Mouse (Mus musculus) neural tube, embryonic 11.5 days (tissue): Measurements from ENCODE around the gene Ttc25. TPM values are rescaled to one million over a fixed set of nuclear protein-coding genes. Genes with fewer than 3 reads are reported as not detected.

Experiments
- ATAC-seq: fragments of 200-750 bp; cut with Nextera tagmentation; 2 replicates; pipeline ENCODE4 v1.8.0; 2017; ENCODE audit warnings: moderate number of reproducible peaks, mild to moderate bottlenecking, moderate TSS enrichment, moderate library complexity; ENCODE audit not compliant: insufficient read depth, low FRiP score, low TSS enrichment
- DNase-seq: peaks from one replicate; pipeline ENCODE4 v3.0.0-alpha.2; 2015; ENCODE audit warnings: low spot score
- H3K27ac ChIP-seq: fragments of 300-500 bp; sonication (generic); 2 replicates; pipeline ENCODE4 v1.5.1; 2014; ENCODE audit warnings: low read depth, mild to moderate bottlenecking, low read length
- H3K27me3 ChIP-seq: fragments of 300-500 bp; sonication (generic); 2 replicates; pipeline ENCODE4 v1.6.1; 2014; ENCODE audit warnings: mild to moderate bottlenecking, low read length, mixed read lengths; ENCODE audit not compliant: control insufficient read depth, insufficient read depth
- H3K36me3 ChIP-seq: fragments of 300-500 bp; sonication (generic); 2 replicates; pipeline ENCODE4 v1.6.1; 2014; ENCODE audit warnings: mild to moderate bottlenecking, low read length, moderate library complexity, mixed read lengths; ENCODE audit not compliant: control insufficient read depth, insufficient read depth
- H3K4me1 ChIP-seq: fragments of 300-500 bp; sonication (generic); 2 replicates; pipeline ENCODE4 v1.6.1; 2014; ENCODE audit warnings: low read length, mixed read lengths; ENCODE audit not compliant: control insufficient read depth, insufficient read depth
- H3K4me2 ChIP-seq: fragments of 300-500 bp; sonication (generic); 2 replicates; pipeline ENCODE4 v1.6.1; 2014; ENCODE audit warnings: low read depth, mild to moderate bottlenecking, moderate library complexity
- H3K4me3 ChIP-seq: fragments of 300-500 bp; sonication (generic); 2 replicates; pipeline ENCODE4 v1.5.1; 2014; ENCODE audit warnings: low read depth, low read length
- H3K9ac ChIP-seq: fragments of 300-500 bp; sonication (generic); 2 replicates; pipeline ENCODE4 v1.6.1; 2014; ENCODE audit warnings: mild to moderate bottlenecking, low read length
- H3K9me3 ChIP-seq: fragments of 300-500 bp; sonication (generic); 2 replicates; pipeline ENCODE4 v1.6.1; 2016; ENCODE audit warnings: low read length; ENCODE audit not compliant: control insufficient read depth
- WGBS: fragments of 180-500 bp; shearing (Covaris S2); extraction: QIAGEN DNeasy Blood & Tissue Kit; methylation state at CpG from one replicate; pipeline ENCODE4 v1.1.7; 2014; 5-methylcytosine and 5-hydroxymethylcytosine counted together
- polyA plus RNA-seq: library from polyadenylated mRNA; unstranded; fragments of >200 nt; fragmentation: Nextera tagmentation; extraction: Ambion mirVana; gene quantifications from 2 replicates; pipeline ENCODE4 v1.2.1, GENCODE M21; 2014

Ttc25 gene
- polyA plus RNA-seq, 1 experiment from 2014 or later, result 1.0 TPM

GRCm38 (mm10) chr11:100618761-100619484, 73.5 kb downstream of the Ttc25 start, which contains the start of gene Nkiras2:
TSS of gene Nkiras2 (plus strand) at chr11:100619244.
- Histone ChIP-seq H3K36me3 (no peaks in the 10 kb centered on the region), H3K4me2 (peak within 1 kb of the TSS; percentile 62), H3K9me3 (no peaks in the 10 kb centered on the region), H3K27me3 (no peaks in the 10 kb centered on the region), H3K9ac (peak within 1 kb of the TSS; percentile 94), H3K4me1 (peaks cover 16% of the 10 kb centered on the region), H3K27ac (peak within 1 kb of the TSS; percentile 93), H3K4me3 (peak within 1 kb of the TSS; percentile 99)
- ATAC-seq (peak; percentile 56), DNase-seq (peak; percentile 79)
- under 1% methylated on average over 36 of the region's 36 CpGs for whole genome bisulfite sequencing

GRCm38 (mm10) chr11:100619485-100619975, 74.1 kb downstream of the Ttc25 start:
- H3K4me1 ChIP-seq, result peaks cover 16% of the 10 kb centered on the region
- H3K4me3 ChIP-seq, result peak overlapping the region; percentile 99
- peak overlapping the region; percentile 93 for H3K27ac ChIP-seq
- H3K9ac ChIP-seq, result peak overlapping the region; percentile 94
- no peaks in the 10 kb centered on the region; the same call in 1 of the 2 replicates for H3K36me3 ChIP-seq
- H3K27me3 ChIP-seq, result no peaks in the 10 kb centered on the region
- peak overlapping the region; percentile 62 for H3K4me2 ChIP-seq
- ATAC-seq, result peak; percentile 96
- DNase-seq, result peak; percentile 99
- WGBS, result 1% methylated on average over 39 of the region's 40 CpGs
- no peaks in the 10 kb centered on the region for H3K9me3 ChIP-seq

- Histone ChIP-seq H3K9ac (peak within 1 kb of the TSS; percentile 94), H3K27me3 (no peaks in the 10 kb centered on the region), H3K36me3 (no peaks in the 10 kb centered on the region; the same call in 1 of the 2 replicates), H3K4me2 (peak within 1 kb of the TSS; percentile 62), H3K4me1 (peaks cover 16% of the 10 kb centered on the region), H3K27ac (peak within 1 kb of the TSS; percentile 93), H3K9me3 (no peaks in the 10 kb centered on the region), H3K4me3 (peak within 1 kb of the TSS; percentile 99)
- WGBS, result 4% methylated on average over 11 of the region's 11 CpGs
- no peak for DNase-seq
- peak; percentile 1; the same call in 1 of the 2 replicates for ATAC-seq
Measured at GRCm38 (mm10) chr11:100619982-100620381, 74.6 kb downstream of the Ttc25 start, which contains the start of gene Dnajc7. TSS of gene Dnajc7 (minus strand) at chr11:100620168.

Other genes starting within 250 kb of the Ttc25 start
- gene Eif1, start 225.7 kb upstream of the Ttc25 start, polyA plus RNA-seq, result 1,679 and 1,757 TPM in 2 replicates
- gene Gast, start 211.2 kb upstream of the Ttc25 start, polyA plus RNA-seq, result not detected in 2 replicates
- gene Hap1, start 189.5 kb upstream of the Ttc25 start, polyA plus RNA-seq, result 10.4 and 10.6 TPM in 2 replicates
- gene Jup, start 147.8 kb upstream of the Ttc25 start, polyA plus RNA-seq, result 43.8 and 48.8 TPM in 2 replicates
- gene P3h4, start 130.8 kb upstream of the Ttc25 start, polyA plus RNA-seq, result 23.7 and 26.0 TPM in 2 replicates
- gene Fkbp10, start 129.9 kb upstream of the Ttc25 start, polyA plus RNA-seq, result 47.7 and 49.4 TPM in 2 replicates
- gene Nt5c3b, start 103.8 kb upstream of the Ttc25 start, polyA plus RNA-seq, result 110 TPM in 2 replicates
- gene Klhl10, start 103.7 kb upstream of the Ttc25 start, polyA plus RNA-seq, result 0.40 and 0.62 TPM in 2 replicates
- gene Klhl11, start 72.9 kb upstream of the Ttc25 start, polyA plus RNA-seq, result 13.9 and 14.8 TPM in 2 replicates
- 330 and 394 TPM in 2 replicates for gene Acly, start 17.6 kb upstream of the Ttc25 start, polyA plus RNA-seq
- gene Cnp, start 29.3 kb downstream of the Ttc25 start, polyA plus RNA-seq, result 26.1 and 28.0 TPM in 2 replicates
- 112 and 115 TPM in 2 replicates for gene Nkiras2, start 73.6 kb downstream of the Ttc25 start, polyA plus RNA-seq
- 77.0 and 81.1 TPM in 2 replicates for gene Dnajc7, start 74.6 kb downstream of the Ttc25 start, polyA plus RNA-seq
- gene Zfp385c, start 146.8 kb downstream of the Ttc25 start, polyA plus RNA-seq, result 0.32 TPM in 1 of 2 replicates, not detected in the other
- 1.4 and 1.9 TPM in 2 replicates for gene Dhx58, start 158.7 kb downstream of the Ttc25 start, polyA plus RNA-seq
- gene Kat2a, start 166.9 kb downstream of the Ttc25 start, polyA plus RNA-seq, result 61.3 and 66.4 TPM in 2 replicates
- gene Hspb9, start 168.2 kb downstream of the Ttc25 start, polyA plus RNA-seq, result not detected in 2 replicates
- 58.8 and 63.3 TPM in 2 replicates for gene Rab5c, start 192.6 kb downstream of the Ttc25 start, polyA plus RNA-seq
- 2.2 and 2.4 TPM in 2 replicates for gene Kcnh4, start 214.3 kb downstream of the Ttc25 start, polyA plus RNA-seq
- not detected in 2 replicates for gene Hcrt, start 217.3 kb downstream of the Ttc25 start, polyA plus RNA-seq
- 2.2 and 2.4 TPM in 2 replicates for gene Ghdc, start 225.3 kb downstream of the Ttc25 start, polyA plus RNA-seq